Mouse (Mus musculus) gastrocnemius, postnatal 4 days (tissue): ENCODE data around the gene Zfp263. TPM values are rescaled to one million over a fixed set of nuclear protein-coding genes. Genes with fewer than 3 reads are reported as not detected.

Experiments used
- total RNA-seq, 2 experiments: library from RNA; stranded (reverse); gene quantifications; 2 replicates each; pipeline ENCODE4 v1.2.3; 2021

Zfp263 gene
- total RNA-seq, 2 experiments from 2014 or later, result 11.4 to 16.0 TPM

Other genes starting within 250 kb of the Zfp263 start
- gene Olfr161, start 153.1 kb upstream of the Zfp263 start, total RNA-seq, result not detected
- not detected for gene Mefv, start 26.0 kb upstream of the Zfp263 start, total RNA-seq
- not detected for gene Olfr15, start 86.8 kb downstream of the Zfp263 start, total RNA-seq
- gene Zfp174, start 103.2 kb downstream of the Zfp263 start, total RNA-seq, result 1 to 10 TPM; 1.7 to 1.9 TPM
- gene Naa60, start 128.3 kb downstream of the Zfp263 start, total RNA-seq, result 10 to 100 TPM; 37.3 to 43.1 TPM
- gene Zfp597, start 140.5 kb downstream of the Zfp263 start, total RNA-seq, result 10 to 100 TPM; 10.6 to 11.9 TPM
- gene Gm20695, start 140.6 kb downstream of the Zfp263 start, total RNA-seq, result under 1 TPM; 0.36 to 0.44 TPM
- 1 to 10 TPM; 3.1 to 5.6 TPM for gene 1700037C18Rik, start 164.6 kb downstream of the Zfp263 start, total RNA-seq
- 10 to 100 TPM; 12.3 to 13.3 TPM for gene Cluap1, start 164.7 kb downstream of the Zfp263 start, total RNA-seq
- gene Nlrc3, start 232.5 kb downstream of the Zfp263 start, total RNA-seq, result 1 to 10 TPM; 2.5 to 3.6 TPM